8 mouse cellular contexts compared by ENCODE assay signal in the genomic region with DNA sequence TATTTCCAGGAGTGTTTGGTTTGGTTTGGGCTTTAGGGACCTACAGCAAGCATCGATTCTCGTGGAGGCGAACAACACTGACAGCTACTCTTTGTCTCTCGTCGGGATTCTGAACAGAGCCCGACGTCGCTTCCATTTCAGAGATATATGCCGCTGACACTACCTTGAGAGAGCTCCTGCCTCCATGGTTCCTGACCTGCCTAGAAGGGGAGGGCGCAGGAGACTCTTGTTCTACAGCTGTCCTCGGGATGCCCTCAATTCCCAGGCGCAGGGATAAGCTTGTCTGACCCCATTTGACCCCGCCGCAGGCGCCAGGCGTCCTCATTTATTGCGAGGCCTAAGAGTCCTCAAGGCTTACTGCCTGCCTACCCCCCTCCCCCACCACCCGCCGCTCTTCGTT.
A peak's percentile ranks its signal among the peaks of the same experiment; 100 is the strongest.
DNase-seq lines count a peak whose midpoint lies in the region; ATAC-seq and TF ChIP-seq lines count a peak whose summit lies in the region.

No protein-coding gene starts in this region.

- peak overlapping the region; percentile 48 for H3K27ac ChIP-seq in lung, embryonic 14.5 days (ENCODE audit: low read depth)
- no peak overlapping the region for H3K27ac ChIP-seq in kidney, adult 2 months (ENCODE audit: insufficient read depth, low read depth, low read length)
- no peak overlapping the region for H3K27ac ChIP-seq in lung, postnatal 0 days (ENCODE audit: low read length)
- peak overlapping the region; percentile 38; the same call in 1 of the 2 replicates for H3K27ac ChIP-seq in stomach, embryonic 15.5 days

- no peak for TF ChIP-seq EP300 in lung, postnatal 0 days (IDR thresholded peaks at IDR 0.05)

- no peaks in the 10 kb centered on the region for H3K36me3 ChIP-seq in lung, embryonic 14.5 days (ENCODE audit: insufficient read depth)
- no peaks in the 10 kb centered on the region for H3K36me3 ChIP-seq in kidney, adult 2 months (ENCODE audit: control insufficient read depth, insufficient read depth, low read length)
- no peaks in the 10 kb centered on the region for H3K36me3 ChIP-seq in lung, postnatal 0 days (ENCODE audit: insufficient read depth, low read length)
- H3K36me3 ChIP-seq in stomach, embryonic 15.5 days: no peaks in the 10 kb centered on the region

- peak overlapping the region; percentile 7; the same call in 1 of the 2 replicates for H3K9ac ChIP-seq in lung, embryonic 14.5 days
- H3K9ac ChIP-seq in lung, postnatal 0 days (replicated peaks; ENCODE audit: low read depth): no peak overlapping the region
- no peak overlapping the region for H3K9ac ChIP-seq in stomach, embryonic 15.5 days

- ATAC-seq in lung, embryonic 14.5 days (ENCODE audit: insufficient read depth): peak; percentile 39
- ATAC-seq in lung, postnatal 0 days: 0 out of 2 replicates have a peak, but pooled peaks have one; percentile 1
- no peak; the same call in 1 of the 2 replicates for ATAC-seq in stomach, embryonic 15.5 days (ENCODE audit: insufficient read depth, low FRiP score, low read depth)

- H3K4me3 ChIP-seq in lung, embryonic 14.5 days (ENCODE audit: low read depth, low read length): peak overlapping the region; percentile 25; the same call in 1 of the 2 replicates
- H3K4me3 ChIP-seq in kidney, adult 2 months (ENCODE audit: insufficient read depth, low read depth, low read length): 0 out of 2 replicates have a peak overlapping the region, but pooled peaks have one; percentile 8
- peak overlapping the region; percentile 21 for H3K4me3 ChIP-seq in lung, postnatal 0 days (ENCODE audit: low read depth, low read length)
- peak overlapping the region; percentile 33 for H3K4me3 ChIP-seq in stomach, embryonic 15.5 days (replicated peaks)

- H3K4me1 ChIP-seq in lung, embryonic 14.5 days (ENCODE audit: insufficient read depth): peaks cover 23% of the 10 kb centered on the region
- peaks cover 26% of the 10 kb centered on the region for H3K4me1 ChIP-seq in kidney, adult 2 months (ENCODE audit: control insufficient read depth, insufficient read depth, low read length)
- 0 out of 2 replicates have a peak, but pooled peaks cover 6% of the 10 kb centered on the region for H3K4me1 ChIP-seq in lung, postnatal 0 days (ENCODE audit: insufficient read depth, low read depth, low read length)
- peaks cover 19% of the 10 kb centered on the region for H3K4me1 ChIP-seq in stomach, embryonic 15.5 days

- TF ChIP-seq POLR2A in kidney, adult 2 months (IDR thresholded peaks at IDR 0.05; ENCODE audit: low read depth, low read length): no peak

- no peak for TF ChIP-seq CTCF in lung, embryonic 14.5 days (IDR thresholded peaks at IDR 0.05; ENCODE audit: low read depth)
- TF ChIP-seq CTCF in kidney, adult 2 months (conservative IDR thresholded peaks at IDR 0.05; ENCODE audit: insufficient read depth, insufficient read length, low read depth, low read length): no peak
- TF ChIP-seq CTCF in lung, postnatal 0 days (IDR thresholded peaks at IDR 0.05): no peak

- DNase-seq in lung, embryonic 14.5 days: no peak
- no peak for DNase-seq in lung, postnatal 25 days (ENCODE audit: low spot score)
- DNase-seq in cerebellum, adult 9-11 months: peak; percentile 41
- peak; percentile 38 to 62 for DNase-seq in heart, adult 18-20 months
- DNase-seq in kidney, adult 2 months: peak; percentile 61
- DNase-seq in lung, postnatal 0 days (ENCODE audit: low spot score): no peak
- DNase-seq in natural killer cell, adult 2 months (ENCODE audit: low spot score in 2 of 2): no peak

- H3K9me3 ChIP-seq in lung, embryonic 14.5 days (ENCODE audit: low read depth, low read length): no peaks in the 10 kb centered on the region
- H3K9me3 ChIP-seq in lung, postnatal 0 days (ENCODE audit: low read length): no peaks in the 10 kb centered on the region
- no peaks in the 10 kb centered on the region for H3K9me3 ChIP-seq in stomach, embryonic 15.5 days

- WGBS in lung, embryonic 14.5 days: 3% methylated on average over 20 of the region's 20 CpGs
- WGBS in kidney, adult 2 months: 20% methylated on average over 20 of the region's 20 CpGs
- WGBS in lung, postnatal 0 days: 7% methylated on average over 20 of the region's 20 CpGs
- WGBS in stomach, embryonic 15.5 days: 6% methylated on average over 20 of the region's 20 CpGs

- no peaks in the 10 kb centered on the region for H3K27me3 ChIP-seq in lung, embryonic 14.5 days (ENCODE audit: insufficient read depth, low read length)
- H3K27me3 ChIP-seq in kidney, adult 2 months (replicated peaks; ENCODE audit: control insufficient read depth, insufficient read depth, low read length): no peaks in the 10 kb centered on the region
- no peaks in the 10 kb centered on the region for H3K27me3 ChIP-seq in lung, postnatal 0 days (replicated peaks; ENCODE audit: insufficient read depth, low read length)
- no peaks in the 10 kb centered on the region for H3K27me3 ChIP-seq in stomach, embryonic 15.5 days (replicated peaks)

- H3K4me2 ChIP-seq in lung, embryonic 14.5 days: peak overlapping the region; percentile 67
- H3K4me2 ChIP-seq in lung, postnatal 0 days (replicated peaks; ENCODE audit: low read depth, low read length): peak overlapping the region; percentile 50
- peak overlapping the region; percentile 65 for H3K4me2 ChIP-seq in stomach, embryonic 15.5 days

Comparison
In these comparisons a context has a peak if more than half of its experiments do, and no peak if none do; other contexts are left out.
1. H3K27ac ChIP-seq: peak in lung, embryonic 14.5 days (single experiment) and stomach, embryonic 15.5 days (single experiment); none in kidney, adult 2 months (single experiment) and lung, postnatal 0 days (single experiment).
2. DNase-seq: peak in cerebellum, adult 9-11 months (single experiment), heart, adult 18-20 months (2 of 2) and kidney, adult 2 months (single experiment); none in lung, embryonic 14.5 days (single experiment), lung, postnatal 25 days (single experiment), lung, postnatal 0 days (single experiment) and natural killer cell, adult 2 months (0 of 2).
3. Peak in every context shown above with its lines, with median percentiles within 50 percentile points of each other: H3K4me2 ChIP-seq and H3K4me3 ChIP-seq.